Mouse (Mus musculus): ENCODE data around the gene Dot1l. TPM values are rescaled to one million over a fixed set of nuclear protein-coding genes. Genes with fewer than 3 reads are reported as not detected.

Gene Dot1l
- polyA plus RNA-seq, 1 experiment: 45.9 TPM

- TF ChIP-seq POLR2A (IDR thresholded peaks at IDR 0.05; ENCODE audit: extremely low read depth, insufficient read depth, low read length) (no peak), CTCF (IDR thresholded peaks at IDR 0.05; ENCODE audit: extremely low read depth, insufficient read depth, low read length) (no peak)
- H3K4me3 ChIP-seq (ENCODE audit: insufficient read depth, low read length): no peak overlapping the region
- 0 out of 2 replicates have a peak, but pooled peaks cover 2% of the 10 kb centered on the region for H3K4me1 ChIP-seq (ENCODE audit: control insufficient read depth, insufficient read depth, low read length)
- no peak overlapping the region for H3K27ac ChIP-seq (ENCODE audit: insufficient read depth, low read length)
Observed at GRCm38 (mm10) chr10:80832818-80833217, 77.8 kb downstream of the Dot1l start.

- no peak for TF ChIP-seq POLR2A (IDR thresholded peaks at IDR 0.05; ENCODE audit: extremely low read depth, insufficient read depth, low read length)
- TF ChIP-seq CTCF (IDR thresholded peaks at IDR 0.05; ENCODE audit: extremely low read depth, insufficient read depth, low read length): no peak
Observed at GRCm38 (mm10) chr10:80835617-80836016, 80.6 kb downstream of the Dot1l start.

GRCm38 (mm10) chr10:80836949-80837379 is 82.0 kb downstream of the Dot1l start:
- no peak overlapping the region for H3K4me3 ChIP-seq (ENCODE audit: insufficient read depth, low read length)
- no peaks in the 10 kb centered on the region for H3K4me1 ChIP-seq (ENCODE audit: control insufficient read depth, insufficient read depth, low read length)
- H3K27ac ChIP-seq (ENCODE audit: insufficient read depth, low read length): no peak overlapping the region
- TF ChIP-seq POLR2A (IDR thresholded peaks at IDR 0.05; ENCODE audit: extremely low read depth, insufficient read depth, low read length) (no peak), CTCF (IDR thresholded peaks at IDR 0.05; ENCODE audit: extremely low read depth, insufficient read depth, low read length) (no peak)

More at GRCm38 (mm10) chr10:80835617-80836016, 80.6 kb downstream of the Dot1l start:
- Histone ChIP-seq H3K4me3 (ENCODE audit: insufficient read depth, low read length) (no peak overlapping the region), H3K27ac (ENCODE audit: insufficient read depth, low read length) (no peak overlapping the region), H3K4me1 (ENCODE audit: control insufficient read depth, insufficient read depth, low read length) (no peaks in the 10 kb centered on the region)

- TF ChIP-seq POLR2A (IDR thresholded peaks at IDR 0.05; ENCODE audit: extremely low read depth, insufficient read depth, low read length): no peak
- TF ChIP-seq CTCF (IDR thresholded peaks at IDR 0.05; ENCODE audit: extremely low read depth, insufficient read depth, low read length): no peak
- Histone ChIP-seq H3K27ac (ENCODE audit: insufficient read depth, low read length) (no peak overlapping the region), H3K4me3 (ENCODE audit: insufficient read depth, low read length) (no peak overlapping the region), H3K4me1 (ENCODE audit: control insufficient read depth, insufficient read depth, low read length) (no peaks in the 10 kb centered on the region)
Observed at GRCm38 (mm10) chr10:80837827-80838226, 82.8 kb downstream of the Dot1l start.

GRCm38 (mm10) chr10:80838346-80838912 is 83.4 kb downstream of the Dot1l start:
- Histone ChIP-seq H3K27ac (ENCODE audit: insufficient read depth, low read length) (no peak overlapping the region), H3K4me1 (ENCODE audit: control insufficient read depth, insufficient read depth, low read length) (no peaks in the 10 kb centered on the region), H3K4me3 (ENCODE audit: insufficient read depth, low read length) (no peak overlapping the region)
- TF ChIP-seq POLR2A (IDR thresholded peaks at IDR 0.05; ENCODE audit: extremely low read depth, insufficient read depth, low read length) (no peak), CTCF (IDR thresholded peaks at IDR 0.05; ENCODE audit: extremely low read depth, insufficient read depth, low read length) (no peak)

- H3K4me3 ChIP-seq (ENCODE audit: insufficient read depth, low read length): no peak overlapping the region
- TF ChIP-seq POLR2A (IDR thresholded peaks at IDR 0.05; ENCODE audit: extremely low read depth, insufficient read depth, low read length): no peak
- H3K4me1 ChIP-seq (ENCODE audit: control insufficient read depth, insufficient read depth, low read length): no peaks in the 10 kb centered on the region
- H3K27ac ChIP-seq (ENCODE audit: insufficient read depth, low read length): no peak overlapping the region
Observed at GRCm38 (mm10) chr10:80839848-80840247, 84.8 kb downstream of the Dot1l start.

- Histone ChIP-seq H3K4me3 (ENCODE audit: insufficient read depth, low read length) (peak overlapping the region; percentile 61; the same call in 1 of the 2 replicates), H3K27ac (ENCODE audit: insufficient read depth, low read length) (no peak overlapping the region), H3K4me1 (ENCODE audit: control insufficient read depth, insufficient read depth, low read length) (no peaks in the 10 kb centered on the region)
- TF ChIP-seq CTCF (IDR thresholded peaks at IDR 0.05; ENCODE audit: extremely low read depth, insufficient read depth, low read length) (no peak), POLR2A (IDR thresholded peaks at IDR 0.05; ENCODE audit: extremely low read depth, insufficient read depth, low read length) (no peak)
Observed at GRCm38 (mm10) chr10:80841685-80842084, 86.7 kb downstream of the Dot1l start.

- peak overlapping the region; percentile 61 for H3K4me3 ChIP-seq (ENCODE audit: insufficient read depth, low read length)
- H3K27ac ChIP-seq (ENCODE audit: insufficient read depth, low read length): no peak overlapping the region
- TF ChIP-seq POLR2A (IDR thresholded peaks at IDR 0.05; ENCODE audit: extremely low read depth, insufficient read depth, low read length) (no peak), CTCF (IDR thresholded peaks at IDR 0.05; ENCODE audit: extremely low read depth, insufficient read depth, low read length) (no peak)
- H3K4me1 ChIP-seq (ENCODE audit: control insufficient read depth, insufficient read depth, low read length): no peaks in the 10 kb centered on the region
Observed at GRCm38 (mm10) chr10:80842334-80842733, 87.3 kb downstream of the Dot1l start.

GRCm38 (mm10) chr10:80843087-80843930 is 88.3 kb downstream of the Dot1l start:
- Histone ChIP-seq H3K27ac (ENCODE audit: insufficient read depth, low read length) (peak overlapping the region; percentile 49; the same call in 1 of the 2 replicates), H3K4me1 (ENCODE audit: control insufficient read depth, insufficient read depth, low read length) (no peaks in the 10 kb centered on the region), H3K4me3 (ENCODE audit: insufficient read depth, low read length) (peak overlapping the region; percentile 61)
- no peak for TF ChIP-seq CTCF (IDR thresholded peaks at IDR 0.05; ENCODE audit: extremely low read depth, insufficient read depth, low read length)
- TF ChIP-seq POLR2A (IDR thresholded peaks at IDR 0.05; ENCODE audit: extremely low read depth, insufficient read depth, low read length): no peak

Measured in cortical plate, adult 2 months (tissue).